Mouse (Mus musculus) erythroblast, embryonic 14.5 days (primary cell): Measurements from ENCODE around the gene Entpd6.

Experiments used
- GATA1 ChIP-seq: IDR thresholded peaks from 2 replicates; pipeline ENCODE4 v1.6.1; 2012; ENCODE audit warnings: low read length, inconsistent platforms, mixed read lengths
- TAL1 ChIP-seq: IDR thresholded peaks from 3 replicates; pipeline ENCODE4 v1.6.1; 2012; ENCODE audit warnings: low read length, inconsistent platforms, mixed read lengths

DNA sequence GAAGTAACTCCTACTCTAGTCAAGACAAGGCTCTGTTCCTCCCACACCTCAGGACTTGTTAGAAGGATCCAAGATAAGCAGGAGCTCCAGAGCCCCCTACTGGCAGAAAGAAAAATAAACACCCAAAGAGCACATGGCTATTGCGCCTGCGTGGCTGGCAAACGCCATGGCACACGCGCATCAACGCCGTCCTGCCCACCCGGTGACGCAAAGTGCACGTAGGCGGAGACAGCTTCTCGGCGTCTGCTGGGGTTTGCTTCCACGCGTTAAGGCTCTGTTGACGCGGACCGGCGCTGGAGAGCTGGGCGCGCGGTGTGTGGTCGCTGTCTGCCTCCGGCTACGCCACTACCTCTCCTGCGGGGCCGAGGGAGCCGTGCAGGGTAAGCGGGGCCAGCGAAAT is at the start of gene Entpd6:
- TF ChIP-seq GATA1 = no peak
- no peak for TF ChIP-seq TAL1
